Mouse (Mus musculus) liver (tissue): ENCODE measurements around the gene Ccdc33.

Experiments
- DNase-seq: peaks from one replicate; pipeline ENCODE4 v3.0.0-alpha.2; 2020; ENCODE audit warnings: mixed read lengths

The Ccdc33 gene

DNA sequence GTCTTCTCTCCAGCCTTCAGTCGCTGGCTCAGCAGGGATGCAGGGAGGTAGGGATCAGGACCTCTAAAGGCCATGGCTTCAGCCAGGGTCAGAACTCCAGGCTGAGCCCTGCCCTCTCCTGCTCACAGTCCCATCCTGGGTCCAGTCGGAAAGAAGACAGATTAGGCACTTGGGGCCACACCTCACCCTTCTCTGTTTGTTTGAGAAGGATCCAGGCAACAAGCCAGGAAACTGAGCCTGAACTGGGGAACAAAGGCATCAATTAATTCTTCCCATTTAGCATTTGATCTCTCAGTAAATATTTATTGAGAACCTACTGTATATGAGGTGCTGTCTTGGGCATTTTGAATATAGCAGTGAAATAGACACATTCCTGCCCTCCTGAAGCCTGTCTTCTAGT lies at the start of gene Ccdc33:
Ccdc33 (minus strand) TSS at position 153 of the 400 bp plus-strand sequence.
- no peak for DNase-seq

DNA sequence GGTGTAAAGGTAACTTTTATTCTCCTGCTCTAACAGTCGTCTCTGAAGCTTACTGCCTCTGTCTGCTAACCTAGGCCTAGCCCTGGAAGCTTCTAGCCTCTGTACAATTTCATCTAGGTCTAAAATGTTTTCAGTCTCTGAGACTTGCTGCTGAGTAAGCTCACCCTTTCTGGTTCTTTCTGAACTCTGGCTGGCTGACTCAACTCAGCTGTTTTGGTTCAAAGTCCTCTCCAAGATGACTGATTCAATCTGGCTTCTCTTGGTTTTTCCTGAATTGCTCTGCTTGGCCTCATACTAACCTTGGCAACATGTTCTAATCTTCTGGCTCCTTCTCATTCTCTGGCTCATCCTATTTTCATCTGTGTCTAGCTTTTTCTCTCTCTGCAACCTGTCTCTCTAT lies 47.2 kb upstream of the Ccdc33 start:
- no peak for DNase-seq

DNA sequence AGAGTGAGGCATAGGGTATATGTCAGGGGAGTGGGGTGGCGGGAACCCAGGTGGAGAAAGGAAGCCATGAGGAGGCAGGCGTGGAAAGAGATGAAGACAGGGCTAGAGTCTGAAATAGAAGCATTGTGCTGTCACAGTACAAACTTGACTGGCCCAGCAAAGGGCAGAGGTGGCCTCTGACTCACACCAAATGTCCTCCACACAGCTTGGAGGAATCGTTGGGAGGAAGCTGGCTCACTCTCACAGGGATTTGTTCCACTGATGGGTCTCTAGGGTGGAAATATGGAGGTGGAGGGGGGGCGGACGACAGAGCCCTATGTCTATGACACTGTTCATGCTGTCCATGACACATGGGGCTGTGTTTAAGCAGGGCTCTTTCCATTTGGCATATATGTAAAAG lies 44.5 kb upstream of the Ccdc33 start:
- DNase-seq, result no peak

DNA sequence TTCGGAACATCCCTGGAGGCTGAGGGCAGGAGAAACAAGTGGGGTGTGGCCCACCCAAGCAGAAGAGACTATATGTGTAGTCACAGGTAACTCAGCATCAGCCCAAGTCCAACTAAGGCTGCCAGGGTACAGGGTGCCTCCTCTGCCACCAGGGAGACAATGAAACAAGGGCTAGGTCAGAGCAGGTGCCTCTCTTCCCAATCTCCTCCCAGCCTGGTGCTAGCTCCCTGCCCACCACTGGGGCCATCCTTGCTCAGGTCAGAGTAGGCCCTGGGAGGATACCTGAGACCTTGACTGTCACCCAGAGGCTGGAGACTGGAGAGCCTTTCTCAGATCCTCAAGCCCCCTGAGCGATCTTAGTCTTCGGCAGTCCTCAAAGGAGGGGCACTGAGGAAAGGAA lies 43.5 kb upstream of the Ccdc33 start:
- DNase-seq, result no peak

DNA sequence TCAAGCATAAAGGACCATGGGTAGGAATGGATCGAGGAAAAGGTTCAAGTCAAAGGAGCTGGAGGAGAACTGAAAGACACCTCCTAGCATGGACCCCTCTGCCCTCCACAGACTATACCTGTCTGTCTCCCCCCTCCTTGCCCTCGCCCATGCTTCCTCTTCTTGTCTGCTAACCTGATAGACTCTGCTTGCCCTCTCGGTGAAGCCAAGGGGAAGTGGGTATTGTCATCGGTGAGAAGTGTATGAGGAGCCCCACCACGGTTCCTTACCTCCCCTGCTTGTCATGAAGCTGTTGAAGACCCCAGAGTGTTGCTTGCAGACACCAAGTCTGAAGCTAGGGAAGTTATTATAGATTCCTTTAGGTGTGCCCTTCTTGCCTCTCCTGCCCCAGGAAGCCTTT lies 41.7 kb upstream of the Ccdc33 start:
- DNase-seq, result no peak

GRCm38 (mm10) chr9:58159855-58160254 lies 41.2 kb upstream of the Ccdc33 start:
- DNase-seq, result no peak

DNA sequence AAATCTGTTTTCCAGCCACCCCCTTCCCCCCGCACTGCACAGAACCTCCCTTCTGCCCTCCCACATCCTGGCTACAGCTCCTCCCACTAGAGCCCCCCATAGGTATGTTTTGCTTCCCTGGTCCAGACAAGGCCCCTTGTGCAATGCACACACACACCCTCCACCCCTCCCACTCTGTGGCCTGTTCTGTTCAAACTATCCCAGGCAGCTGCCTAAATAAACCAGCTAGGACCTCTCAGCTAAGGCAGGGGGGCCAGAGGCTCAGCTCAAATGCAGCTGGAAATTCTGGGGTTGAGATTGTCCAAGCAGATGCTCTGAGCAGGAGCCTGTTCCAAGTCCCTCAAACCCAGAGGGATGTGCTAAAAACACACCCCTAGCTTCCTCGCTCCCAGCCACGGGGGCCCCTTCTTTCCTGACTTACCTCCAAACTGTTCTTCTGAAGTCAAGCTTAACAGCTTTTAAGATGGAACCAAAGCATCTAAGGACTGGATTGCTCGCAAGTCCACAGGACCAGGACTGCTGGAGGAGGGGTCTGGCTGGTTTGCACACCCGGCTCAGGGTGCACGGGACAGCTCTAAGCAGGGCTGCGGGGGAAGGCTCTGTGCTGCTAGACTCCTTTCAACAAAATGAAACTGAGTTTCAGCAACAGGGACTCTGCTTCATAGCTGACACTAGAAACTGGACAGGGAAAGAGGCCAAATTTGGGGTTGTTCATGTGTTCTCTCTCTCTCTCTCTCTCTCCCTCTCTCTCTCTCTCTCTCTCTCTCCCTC lies 40.1 kb upstream of the Ccdc33 start:
- peak; percentile 49 for DNase-seq

DNA sequence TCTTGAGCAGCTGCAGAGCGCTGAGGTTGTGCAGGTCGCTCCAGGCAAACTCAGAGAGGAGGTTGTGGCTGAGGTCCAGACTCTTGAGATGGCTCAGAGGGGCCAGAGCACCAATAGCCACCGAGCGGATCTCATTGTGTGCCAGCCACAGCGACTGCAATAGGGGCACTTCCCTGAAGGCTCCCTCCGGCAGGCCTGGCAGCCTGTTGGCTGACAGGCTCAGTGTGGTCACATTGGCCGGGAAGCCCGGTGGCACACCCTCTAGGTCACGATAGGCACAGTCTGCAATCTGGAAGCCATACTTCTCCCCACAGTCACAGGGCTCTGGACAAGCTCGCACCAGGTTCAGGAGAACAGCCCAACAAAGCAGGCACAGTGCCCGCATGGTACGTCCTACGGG lies 39.2 kb upstream of the Ccdc33 start:
- no peak for DNase-seq

GRCm38 (mm10) chr9:58156819-58157560 lies 38.4 kb upstream of the Ccdc33 start:
- DNase-seq, result no peak

DNA sequence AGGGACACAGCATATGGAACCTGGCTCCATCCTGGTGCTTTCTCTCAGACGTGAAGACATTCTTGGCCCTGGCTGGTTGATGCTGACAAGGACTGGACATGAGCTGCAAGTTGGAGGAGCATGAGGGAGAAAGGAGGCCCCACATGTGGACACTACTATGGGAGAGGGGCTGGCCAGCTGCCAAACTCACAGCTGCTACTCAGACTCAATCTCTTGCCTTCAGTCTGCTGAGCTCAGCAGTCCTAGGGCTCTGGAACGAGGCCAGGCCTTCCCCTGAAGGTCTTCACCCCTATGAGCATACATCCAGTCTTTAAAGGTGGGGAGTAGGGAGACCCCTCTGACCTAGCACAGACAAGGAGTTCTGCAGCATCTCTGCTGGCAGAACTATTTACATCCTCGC lies 36.7 kb upstream of the Ccdc33 start:
- peak; percentile 65 for DNase-seq

DNA sequence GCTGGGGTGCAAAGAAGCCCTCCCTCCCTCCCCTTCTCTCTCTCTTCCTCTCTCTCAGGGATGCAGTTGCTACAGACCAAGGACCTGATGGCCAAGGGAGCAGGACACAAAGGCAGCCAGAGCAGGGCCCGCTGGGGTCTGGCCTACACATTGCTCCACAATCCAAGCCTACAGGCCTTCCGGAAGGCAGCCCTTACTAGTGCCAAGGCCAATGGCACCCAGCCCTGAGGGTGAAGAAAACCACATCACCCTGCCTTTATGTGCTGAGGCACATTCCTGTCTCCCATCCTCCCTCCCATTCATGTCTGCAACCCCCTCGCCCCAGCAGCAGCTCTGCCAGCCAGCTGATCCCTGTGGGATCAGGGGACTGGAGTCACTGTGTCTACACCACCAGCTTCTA lies 34.5 kb upstream of the Ccdc33 start:
- no peak for DNase-seq

- DNase-seq, result no peak
These were observed 32.2 kb upstream of the Ccdc33 start for GRCm38 (mm10) chr9:58150733-58151361.

DNA sequence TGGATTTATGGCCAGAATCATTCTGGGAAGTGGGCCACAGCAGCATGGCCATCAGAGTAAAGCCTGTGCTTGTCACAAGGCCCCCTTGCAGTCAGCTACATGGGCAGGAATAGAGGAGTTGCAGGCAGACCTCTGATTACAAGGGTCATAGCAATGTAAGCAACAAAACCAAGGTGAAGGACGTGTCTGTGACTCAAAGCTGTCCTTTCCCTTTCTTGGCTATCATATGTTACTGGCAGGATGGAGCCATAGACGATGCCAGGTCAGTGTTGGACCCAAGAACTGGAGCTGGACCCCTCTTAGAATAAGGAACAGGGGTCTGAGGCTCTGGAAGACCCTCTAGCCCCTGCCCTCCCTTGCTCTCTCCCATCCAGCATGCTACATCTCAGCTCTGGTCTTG lies 30.2 kb upstream of the Ccdc33 start:
- no peak for DNase-seq

GRCm38 (mm10) chr9:58145417-58145816 lies 26.8 kb upstream of the Ccdc33 start:
- no peak for DNase-seq

GRCm38 (mm10) chr9:58144664-58145063 lies 26.0 kb upstream of the Ccdc33 start:
- DNase-seq, result no peak

GRCm38 (mm10) chr9:58143419-58143818 lies 24.8 kb upstream of the Ccdc33 start:
- no peak for DNase-seq

DNA sequence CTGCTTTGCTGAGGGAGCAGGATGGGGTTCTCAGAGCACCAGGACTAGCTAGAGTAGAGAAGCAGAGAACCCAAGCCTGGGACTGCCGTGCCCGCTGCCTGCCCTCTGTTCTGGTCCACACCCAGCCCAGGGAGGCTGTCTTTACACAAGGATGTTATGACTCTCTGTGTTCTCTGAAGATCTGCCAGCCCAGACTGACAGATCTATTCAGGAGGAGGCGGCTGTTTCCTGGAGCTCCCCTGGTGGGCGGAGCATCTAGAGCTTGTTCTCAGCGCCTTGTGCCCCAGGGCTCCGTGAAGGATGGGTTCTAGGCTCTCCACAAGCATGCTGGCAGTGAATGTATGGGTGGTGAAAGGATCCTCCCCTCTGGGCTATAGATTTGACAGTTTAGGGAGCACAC lies 21.3 kb upstream of the Ccdc33 start:
- no peak for DNase-seq

DNA sequence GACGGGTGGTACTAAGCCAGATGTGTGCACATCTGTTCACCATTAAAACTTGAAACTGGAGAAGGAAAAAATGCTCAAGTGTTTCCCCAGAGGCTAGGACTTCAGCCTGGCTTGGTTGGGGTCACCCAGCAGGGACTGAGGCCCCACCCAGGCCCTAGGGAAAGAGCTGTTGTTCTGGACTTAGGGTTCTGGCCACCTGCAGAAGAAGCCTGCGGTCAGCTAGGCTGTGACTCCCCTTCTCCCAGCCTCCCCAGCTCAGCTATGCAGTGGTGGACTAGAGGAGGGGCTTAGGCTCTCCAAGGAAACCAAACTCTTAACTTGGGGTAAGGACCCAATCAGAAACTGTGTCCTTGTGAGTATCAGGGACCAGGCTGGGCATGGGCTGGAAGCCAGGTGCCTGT lies 17.3 kb upstream of the Ccdc33 start:
- DNase-seq, result no peak

- no peak for DNase-seq
These were observed 16.3 kb upstream of the Ccdc33 start for GRCm38 (mm10) chr9:58134906-58135305.

- DNase-seq, result peak; percentile 26
These were observed 15.6 kb upstream of the Ccdc33 start for GRCm38 (mm10) chr9:58133893-58134884.

DNA sequence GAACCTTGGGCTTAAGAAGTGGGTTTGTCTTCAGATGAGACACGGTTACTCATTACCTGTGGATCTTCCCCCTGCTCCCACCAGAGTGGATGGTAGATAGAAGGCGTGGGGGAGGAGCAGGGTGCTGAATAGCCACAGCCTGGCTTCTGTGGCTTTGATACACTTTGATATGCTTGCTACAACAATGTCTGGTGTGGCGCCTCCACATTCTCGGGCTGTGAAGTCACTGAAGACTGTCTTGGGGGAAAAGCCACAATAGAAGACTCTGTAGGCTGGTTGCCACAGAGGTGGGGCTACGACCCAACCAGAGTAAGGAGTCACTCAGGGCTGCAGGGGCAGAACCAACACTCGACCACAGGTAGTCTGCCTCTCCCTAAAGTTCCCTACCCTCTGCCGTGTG lies 13.1 kb upstream of the Ccdc33 start:
- DNase-seq, result no peak

GRCm38 (mm10) chr9:58130909-58131308 lies 12.3 kb upstream of the Ccdc33 start:
- no peak for DNase-seq

DNA sequence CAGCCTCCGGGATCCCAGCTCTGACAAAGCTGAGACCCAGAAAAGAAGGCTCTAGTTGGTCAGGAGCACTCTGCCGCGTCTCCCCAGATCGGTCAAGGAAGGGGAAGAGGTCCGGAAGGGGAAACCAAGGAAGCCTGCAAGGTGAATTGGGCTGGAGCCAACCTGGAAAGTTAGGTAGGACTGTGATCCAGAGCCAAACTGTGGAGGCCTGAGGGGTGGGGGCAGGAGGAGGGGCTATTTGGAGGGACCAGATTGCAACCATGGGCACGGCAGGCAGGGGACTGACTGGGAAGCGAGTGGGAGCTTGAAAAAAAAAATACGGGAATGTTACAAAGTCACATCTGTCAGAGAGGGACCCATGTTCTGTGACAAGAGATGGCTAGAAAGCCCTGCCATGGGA lies 10.9 kb upstream of the Ccdc33 start:
- DNase-seq, result no peak
